13 mouse cellular contexts compared by ENCODE assay signal in the genomic region with DNA sequence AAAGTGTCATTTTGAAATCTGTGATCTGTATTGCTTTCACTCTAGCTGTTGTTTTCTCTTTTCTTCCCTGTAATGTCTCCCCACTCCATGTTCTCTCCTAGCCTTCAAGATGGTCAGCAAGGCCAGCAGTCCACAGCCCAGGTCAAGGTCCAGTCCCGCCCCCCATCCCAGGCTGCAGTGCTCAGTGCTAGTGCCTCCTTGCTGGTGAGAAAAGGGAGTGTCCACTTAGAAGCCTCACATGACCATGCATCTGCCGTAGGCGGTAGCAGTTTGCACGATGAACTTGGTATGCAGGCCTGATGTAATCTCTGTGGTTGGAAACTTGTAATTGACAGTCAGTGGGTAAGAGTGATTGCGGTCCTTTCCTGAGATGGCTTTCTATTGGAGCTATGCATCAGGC.
DNase-seq lines count a peak whose midpoint lies in the region; ATAC-seq and TF ChIP-seq lines count a peak whose summit lies in the region.
"Had no signal": no experiment of that assay in that cellular context is flagged by ENCODE, and none has a peak within 500 bp of the region (broad histone marks: within the 10 kb centered on the region; RNA-seq: fewer than 3 reads in every experiment).

No protein-coding gene starts in this region.

- no peaks in the 10 kb centered on the region for H3K9me3 ChIP-seq in kidney, embryonic 14.5 days (ENCODE audit: control insufficient read depth, low read length)
- no peaks in the 10 kb centered on the region for H3K9me3 ChIP-seq in midbrain, embryonic 15.5 days
- H3K9me3 ChIP-seq: heart, embryonic 13.5 days; hindbrain, embryonic 13.5 days; limb, embryonic 13.5 days had no signal

- H3K4me3 ChIP-seq in kidney, adult 2 months (ENCODE audit: insufficient read depth, low read depth, low read length), result no peak overlapping the region
- H3K4me3 ChIP-seq in kidney, embryonic 14.5 days (ENCODE audit: low read length), result no peak overlapping the region
- no peak overlapping the region for H3K4me3 ChIP-seq in midbrain, embryonic 15.5 days
- H3K4me3 ChIP-seq: heart, embryonic 13.5 days; hindbrain, embryonic 13.5 days; limb, embryonic 13.5 days had no signal

- 60% methylated on average over 5 of the region's 5 CpGs for WGBS in kidney, adult 2 months
- 91% methylated on average over 5 of the region's 5 CpGs for WGBS in kidney, embryonic 14.5 days
- WGBS in midbrain, embryonic 15.5 days, result 88% methylated on average over 5 of the region's 5 CpGs

- H3K4me1 ChIP-seq in kidney, adult 2 months (ENCODE audit: control insufficient read depth, insufficient read depth, low read length), result peaks cover 8% of the 10 kb centered on the region; the same call in 1 of the 2 replicates
- H3K4me1 ChIP-seq in kidney, embryonic 14.5 days (ENCODE audit: control insufficient read depth, insufficient read depth, low read length), result no peaks in the 10 kb centered on the region
- H3K4me1 ChIP-seq in midbrain, embryonic 15.5 days, result 0 out of 2 replicates have a peak, but pooled peaks cover 6% of the 10 kb centered on the region
- H3K4me1 ChIP-seq: limb, embryonic 13.5 days had no signal

- DNase-seq in kidney, adult 2 months, result peak; percentile 89
- DNase-seq in induced T-regulatory cell, adult 2 months (ENCODE audit: low read depth), result peak; percentile 50
- peak; percentile 45 for DNase-seq in lung, postnatal 25 days (ENCODE audit: low spot score)
- no peak for DNase-seq in left cerebral cortex, adult 18-20 months (ENCODE audit: low spot score in 2 of 2)
- DNase-seq in layer of hippocampus, adult 11-12 months (ENCODE audit: low spot score), result no peak
- no peak for DNase-seq in cerebellum, postnatal 14 days
- DNase-seq: cerebellum, postnatal 10 days; layer of hippocampus, adult 9-11 months had no signal

- no peak for ATAC-seq in kidney, embryonic 14.5 days (ENCODE audit: low FRiP score, low TSS enrichment)
- ATAC-seq in midbrain, embryonic 15.5 days (replicated peaks), result no peak

- no peak overlapping the region for H3K9ac ChIP-seq in kidney, embryonic 14.5 days (ENCODE audit: low read depth, low read length)
- H3K9ac ChIP-seq in midbrain, embryonic 15.5 days, result no peak overlapping the region
- H3K9ac ChIP-seq: heart, embryonic 13.5 days; hindbrain, embryonic 13.5 days; limb, embryonic 13.5 days had no signal

- no peak overlapping the region for H3K4me2 ChIP-seq in kidney, embryonic 14.5 days (replicated peaks; ENCODE audit: low read depth, low read length)
- no peak overlapping the region for H3K4me2 ChIP-seq in midbrain, embryonic 15.5 days
- H3K4me2 ChIP-seq: heart, embryonic 13.5 days; hindbrain, embryonic 13.5 days; limb, embryonic 13.5 days had no signal

- no peaks in the 10 kb centered on the region for H3K27me3 ChIP-seq in kidney, adult 2 months (replicated peaks; ENCODE audit: control insufficient read depth, insufficient read depth, low read length)
- H3K27me3 ChIP-seq in kidney, embryonic 14.5 days (ENCODE audit: control insufficient read depth, insufficient read depth, low read length), result no peaks in the 10 kb centered on the region
- no peaks in the 10 kb centered on the region for H3K27me3 ChIP-seq in midbrain, embryonic 15.5 days (replicated peaks)
- H3K27me3 ChIP-seq: heart, embryonic 13.5 days; hindbrain, embryonic 13.5 days; limb, embryonic 13.5 days had no signal

- no peaks in the 10 kb centered on the region for H3K36me3 ChIP-seq in kidney, adult 2 months (ENCODE audit: control insufficient read depth, insufficient read depth, low read length)
- H3K36me3 ChIP-seq in kidney, embryonic 14.5 days (ENCODE audit: control insufficient read depth, insufficient read depth, low read length), result peaks cover 4% of the 10 kb centered on the region; the same call in 1 of the 2 replicates
- no peaks in the 10 kb centered on the region for H3K36me3 ChIP-seq in midbrain, embryonic 15.5 days (replicated peaks)

- TF ChIP-seq POLR2A in kidney, adult 2 months (IDR thresholded peaks at IDR 0.05; ENCODE audit: low read depth, low read length), result no peak

- H3K27ac ChIP-seq in kidney, adult 2 months (ENCODE audit: insufficient read depth, low read depth, low read length), result peak overlapping the region; percentile 12; the same call in 1 of the 2 replicates
- no peak overlapping the region for H3K27ac ChIP-seq in kidney, embryonic 14.5 days (ENCODE audit: low read depth, low read length)
- no peak overlapping the region for H3K27ac ChIP-seq in midbrain, embryonic 15.5 days
- H3K27ac ChIP-seq: heart, embryonic 13.5 days; hindbrain, embryonic 13.5 days; limb, embryonic 13.5 days had no signal

- no peak for TF ChIP-seq CTCF in kidney, adult 2 months (conservative IDR thresholded peaks at IDR 0.05; ENCODE audit: insufficient read depth, insufficient read length, low read depth, low read length)

Comparison
In these comparisons a context has a peak if more than half of its experiments do, and no peak if none do; other contexts are left out.
1. DNase-seq: peak in kidney, adult 2 months (single experiment), induced T-regulatory cell, adult 2 months (single experiment) and lung, postnatal 25 days (single experiment); none in left cerebral cortex, adult 18-20 months (0 of 2), layer of hippocampus, adult 11-12 months (single experiment) and cerebellum, postnatal 14 days (0 of 2).